Mouse (Mus musculus) C2C12 (cell line): ENCODE results near the gene 4921517D22Rik. TPM values are rescaled to one million over a fixed set of nuclear protein-coding genes. Genes with fewer than 3 reads are reported as not detected.

Source experiments
- H3K27me3 ChIP-seq: one replicate; pipeline ENCODE4 v1.6.1; 2011; ENCODE audit not compliant: control insufficient read depth, insufficient read depth, insufficient read length
- H3K36me3 ChIP-seq: one replicate; pipeline ENCODE4 v1.6.1; 2011; ENCODE audit not compliant: control insufficient read depth, insufficient read depth
- H3K4me3 ChIP-seq: one replicate; pipeline ENCODE4 v1.5.1; 2011; ENCODE audit warnings: mild to moderate bottlenecking, control low read depth; ENCODE audit not compliant: poor library complexity, insufficient read depth, severe bottlenecking
- H3K79me2 ChIP-seq: one replicate; pipeline ENCODE4 v1.6.1; 2011; ENCODE audit not compliant: control insufficient read depth, insufficient read depth
- H3K79me3 ChIP-seq: one replicate; pipeline ENCODE4 v1.6.1; 2011; ENCODE audit warnings: low read depth, control low read depth
- H3ac ChIP-seq: one replicate; pipeline ENCODE3; 2011; ENCODE audit warnings: low read depth; ENCODE audit not compliant: control insufficient read depth, insufficient read length
- CEBPB ChIP-seq: IDR thresholded peaks from one replicate; pipeline ENCODE4 v1.6.1; 2011; ENCODE audit warnings: low read depth, mild to moderate bottlenecking, control low read depth, moderate library complexity
- CTCF ChIP-seq: IDR thresholded peaks from one replicate; pipeline ENCODE4 v1.5.1; 2011; ENCODE audit not compliant: control insufficient read depth, insufficient read depth, insufficient read length
- FOSL1 ChIP-seq: IDR thresholded peaks from one replicate; pipeline ENCODE4 v1.8.0; 2011; ENCODE audit warnings: mild to moderate bottlenecking, low read length; ENCODE audit not compliant: poor library complexity, insufficient read depth, severe bottlenecking
- MAX ChIP-seq: IDR thresholded peaks from one replicate; pipeline ENCODE4 v1.6.1; 2011; ENCODE audit warnings: mild to moderate bottlenecking, control low read depth
- MYOD1 ChIP-seq: IDR thresholded peaks from one replicate; pipeline ENCODE4 v1.6.1; 2011; ENCODE audit warnings: low read depth; ENCODE audit not compliant: control insufficient read depth, insufficient read length
- MYOG ChIP-seq: IDR thresholded peaks from one replicate; pipeline ENCODE4 v1.6.1; 2011; ENCODE audit not compliant: control insufficient read depth, insufficient read length; ENCODE audit errors: extremely low read depth
- USF1 ChIP-seq: IDR thresholded peaks from one replicate; pipeline ENCODE4 v1.6.1; 2011; ENCODE audit warnings: low read depth, mild to moderate bottlenecking, control low read depth, moderate library complexity
- polyA plus RNA-seq: library from polyadenylated mRNA; unstranded; fragments of >200 nt; fragmentation: generic; extraction: Trizol; gene quantifications from one replicate; pipeline ENCODE4 v1.2.1, GENCODE M21; 2012; ENCODE audit warnings: missing spikeins

Gene 4921517D22Rik
- polyA plus RNA-seq, 1 experiment: not detected

DNA sequence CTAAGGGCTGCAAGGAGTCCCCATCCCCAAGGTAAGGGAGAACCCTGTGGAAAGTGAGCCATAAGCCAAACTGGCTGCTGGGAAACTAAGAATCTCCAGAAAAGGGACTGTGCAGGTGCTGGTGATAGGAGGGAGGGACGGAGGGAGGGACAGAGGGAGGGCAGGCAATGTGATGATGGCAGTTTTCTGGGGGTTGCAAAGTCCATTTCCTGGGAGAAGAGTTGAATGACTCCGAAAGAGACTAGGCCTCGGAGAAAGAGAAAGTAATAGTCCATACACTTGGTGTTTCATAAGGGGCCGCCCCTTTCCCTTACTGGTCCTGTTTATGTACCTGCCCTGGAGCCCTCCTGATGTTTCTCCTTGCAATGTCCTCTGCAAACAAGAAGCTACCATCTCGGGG is 39.4 kb downstream of the 4921517D22Rik start:
- Histone ChIP-seq H3ac (no peak overlapping the region), H3K79me2 (no peaks in the 10 kb centered on the region), H3K4me3 (no peak overlapping the region), H3K79me3 (no peaks in the 10 kb centered on the region), H3K27me3 (no peaks in the 10 kb centered on the region), H3K36me3 (no peaks in the 10 kb centered on the region)
- TF ChIP-seq MYOD1 (no peak), CEBPB (no peak)

DNA sequence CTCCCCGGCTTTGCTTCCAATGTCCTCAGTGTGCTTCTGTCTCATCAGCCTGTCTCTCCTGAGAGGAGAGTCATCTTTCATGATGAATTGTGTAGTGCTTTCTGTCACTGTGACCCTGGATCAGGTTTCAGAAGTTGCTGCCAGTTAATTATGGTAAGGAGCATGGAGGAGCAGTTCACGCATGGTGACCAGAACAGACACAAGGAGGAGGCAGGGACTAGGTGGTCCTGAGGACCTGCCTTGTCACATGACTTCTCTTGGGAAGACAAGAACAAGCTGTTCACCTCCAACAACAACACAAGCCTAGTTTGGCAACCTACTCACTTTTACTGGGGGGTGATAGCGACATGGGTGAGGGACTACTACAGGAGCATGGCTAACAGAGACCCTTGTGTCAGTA is 40.8 kb downstream of the 4921517D22Rik start:
- Histone ChIP-seq H3K4me3 (no peak overlapping the region), H3K36me3 (no peaks in the 10 kb centered on the region), H3ac (no peak overlapping the region), H3K79me2 (no peaks in the 10 kb centered on the region), H3K27me3 (no peaks in the 10 kb centered on the region), H3K79me3 (no peaks in the 10 kb centered on the region)
- TF ChIP-seq USF1 (no peak), CEBPB (no peak), MYOG (no peak), MYOD1 (no peak), MAX (no peak), CTCF (no peak), FOSL1 (no peak)

DNA sequence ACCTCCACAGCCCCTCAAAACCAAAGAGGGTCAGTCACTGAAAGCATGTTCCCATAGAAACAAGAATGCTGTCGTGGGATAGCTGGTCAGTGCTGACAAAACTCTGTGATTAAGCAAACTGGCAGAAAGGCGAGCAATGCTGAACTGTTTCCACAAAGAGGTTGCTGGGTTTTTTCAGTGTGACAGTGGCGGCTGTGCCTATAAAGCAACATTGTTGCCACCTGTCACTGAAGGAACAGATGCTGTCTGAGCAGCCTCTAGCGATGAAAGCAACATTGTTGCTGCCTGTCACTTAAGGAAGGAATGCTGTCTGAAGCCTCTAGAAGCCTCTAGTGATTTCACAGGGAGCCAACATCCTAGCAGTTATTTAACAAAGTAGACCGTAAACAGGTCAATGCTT is 41.3 kb downstream of the 4921517D22Rik start:
- H3K79me2 ChIP-seq: no peaks in the 10 kb centered on the region
- H3K36me3 ChIP-seq: no peaks in the 10 kb centered on the region
- TF ChIP-seq USF1 (no peak), MYOD1 (no peak), FOSL1 (no peak), MAX (no peak), CEBPB (no peak), MYOG (no peak), CTCF (no peak)
- H3ac ChIP-seq: no peak overlapping the region
- no peaks in the 10 kb centered on the region for H3K27me3 ChIP-seq
- no peaks in the 10 kb centered on the region for H3K79me3 ChIP-seq
- no peak overlapping the region for H3K4me3 ChIP-seq

DNA sequence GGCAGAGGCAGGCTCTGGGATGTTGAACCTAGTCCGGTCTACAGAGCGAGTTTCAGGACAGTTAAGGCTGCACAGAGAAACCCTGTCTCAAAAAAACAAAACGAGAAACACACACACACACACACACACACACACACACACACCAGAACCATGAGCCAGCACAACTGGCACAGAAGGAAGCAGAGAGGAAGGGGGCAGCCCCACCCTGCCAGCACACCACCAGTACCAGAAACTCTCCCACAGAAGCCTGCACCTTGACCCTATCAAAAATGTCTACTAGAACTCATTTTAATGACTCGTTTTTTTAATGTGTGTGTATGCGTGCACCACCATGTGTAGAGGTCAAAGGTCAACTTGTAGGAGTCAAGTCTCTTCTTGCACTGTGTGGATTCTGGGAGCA is 44.1 kb downstream of the 4921517D22Rik start:
- Histone ChIP-seq H3K79me3 (no peaks in the 10 kb centered on the region), H3ac (no peak overlapping the region), H3K27me3 (no peaks in the 10 kb centered on the region), H3K36me3 (no peaks in the 10 kb centered on the region), H3K79me2 (no peaks in the 10 kb centered on the region), H3K4me3 (no peak overlapping the region)
- TF ChIP-seq USF1: no peak
- TF ChIP-seq MYOG: no peak
- no peak for TF ChIP-seq CEBPB

DNA sequence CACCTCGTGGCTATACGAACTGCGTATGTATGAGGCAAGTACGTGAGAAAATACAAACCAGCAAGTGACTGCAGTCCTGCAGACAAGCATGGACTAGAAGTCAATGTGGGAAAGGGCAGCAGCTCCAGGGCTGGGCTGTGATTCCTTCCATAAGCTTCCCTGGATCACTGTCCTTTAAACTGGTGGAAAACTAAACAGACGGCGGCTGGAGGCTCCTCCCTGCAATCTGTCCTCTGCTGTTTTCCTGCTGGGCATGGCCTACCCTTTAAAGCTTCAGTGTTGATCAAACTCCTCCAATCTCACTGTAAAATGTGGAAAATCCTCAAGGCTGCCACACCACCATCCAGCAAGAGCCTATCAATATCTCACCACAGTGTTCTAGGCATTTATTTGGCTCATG is 45.3 kb downstream of the 4921517D22Rik start:
- Histone ChIP-seq H3ac (no peak overlapping the region), H3K36me3 (no peaks in the 10 kb centered on the region), H3K79me2 (no peaks in the 10 kb centered on the region), H3K27me3 (no peaks in the 10 kb centered on the region), H3K4me3 (no peak overlapping the region), H3K79me3 (no peaks in the 10 kb centered on the region)
- no peak for TF ChIP-seq FOSL1
- no peak for TF ChIP-seq CTCF
- no peak for TF ChIP-seq CEBPB

DNA sequence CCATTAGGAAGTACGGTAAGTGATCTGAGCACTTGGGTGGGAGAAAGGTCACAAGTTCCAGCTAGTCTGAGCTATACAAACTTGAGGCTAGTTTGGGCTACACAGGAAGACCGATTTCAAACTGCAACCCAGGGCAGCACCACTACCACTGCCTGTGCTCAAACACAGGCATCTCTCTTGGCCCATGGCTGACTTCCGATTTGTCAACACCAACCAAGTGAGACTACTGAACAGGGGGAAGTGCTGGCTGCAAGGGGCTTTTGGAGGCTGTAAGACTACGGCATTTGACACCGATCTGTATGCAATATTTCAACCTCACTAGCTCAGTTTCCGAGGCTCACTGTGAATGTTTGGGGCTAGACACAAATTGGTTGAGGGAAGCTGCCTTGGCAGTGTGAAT is 46.4 kb downstream of the 4921517D22Rik start:
- Histone ChIP-seq H3K36me3 (no peaks in the 10 kb centered on the region), H3K79me3 (no peaks in the 10 kb centered on the region), H3K27me3 (no peaks in the 10 kb centered on the region), H3K79me2 (no peaks in the 10 kb centered on the region), H3ac (no peak overlapping the region), H3K4me3 (no peak overlapping the region)
- TF ChIP-seq MYOD1: no peak
- no peak for TF ChIP-seq USF1
- no peak for TF ChIP-seq FOSL1
- TF ChIP-seq CEBPB: no peak
- no peak for TF ChIP-seq MYOG
- TF ChIP-seq CTCF: no peak
- TF ChIP-seq MAX: no peak
